Mouse (Mus musculus) CD4-positive, CD25-positive, alpha-beta regulatory T cell, adult 2 months (primary cell): ENCODE data around the gene Eif3l.

Source experiments
- DNase-seq: peaks from one replicate; pipeline ENCODE4 v3.0.0-alpha.2; 2012; ENCODE audit warnings: low read depth, low spot score

Eif3l gene

DNA sequence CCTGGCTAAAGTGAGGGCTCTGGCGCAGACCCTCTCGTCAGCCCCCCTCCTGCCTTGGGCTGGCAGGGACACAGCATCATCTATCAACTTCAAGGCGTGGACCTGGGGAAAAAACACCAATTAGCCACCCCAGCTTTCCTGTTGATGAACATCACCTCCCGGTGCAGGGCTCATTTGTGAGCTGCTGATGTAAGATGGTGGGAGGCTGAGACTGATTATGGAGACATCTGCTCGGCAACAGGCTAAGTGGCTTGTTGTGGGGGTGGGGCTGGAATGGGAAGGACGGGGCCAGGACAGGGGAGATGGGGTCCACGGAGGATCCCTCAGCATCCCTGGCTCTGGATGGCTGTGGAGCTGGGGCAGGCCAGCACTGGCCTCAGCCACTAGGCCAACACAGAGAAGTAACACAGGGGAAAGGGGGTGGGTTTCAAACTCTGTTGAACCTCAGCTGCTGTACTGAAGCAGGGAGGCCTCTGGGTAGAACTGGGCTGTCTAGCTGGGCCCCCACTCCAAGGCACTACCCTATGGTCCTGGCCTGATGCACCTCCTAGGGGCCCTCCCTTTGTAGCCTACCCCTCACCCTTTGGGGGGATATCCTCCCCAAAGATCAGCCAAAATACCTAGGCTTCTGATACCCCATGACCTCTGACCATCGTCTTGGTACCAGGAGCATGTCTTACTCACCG, 24.7 kb upstream of the Eif3l start:
- DNase-seq = no peak

DNA sequence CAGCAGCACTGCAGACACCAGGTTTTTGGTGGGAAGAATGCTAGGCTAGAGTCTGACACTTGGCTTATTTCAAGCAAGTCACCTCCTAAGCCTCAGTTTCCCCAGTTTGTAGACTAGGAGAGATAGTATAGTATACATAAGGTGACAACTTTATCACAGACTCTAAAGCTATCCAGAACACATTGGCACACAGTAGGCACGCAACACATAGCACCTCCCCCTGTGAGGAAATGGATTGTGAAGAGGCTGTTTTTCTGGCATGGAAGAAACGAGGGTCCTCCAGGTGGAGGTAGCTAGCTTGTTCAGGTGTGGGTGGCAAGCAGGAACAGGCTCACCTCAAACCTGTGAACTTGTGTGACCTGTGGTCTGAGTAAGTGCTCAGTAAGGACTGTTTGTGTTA, 24.0 kb upstream of the Eif3l start:
- no peak for DNase-seq

DNA sequence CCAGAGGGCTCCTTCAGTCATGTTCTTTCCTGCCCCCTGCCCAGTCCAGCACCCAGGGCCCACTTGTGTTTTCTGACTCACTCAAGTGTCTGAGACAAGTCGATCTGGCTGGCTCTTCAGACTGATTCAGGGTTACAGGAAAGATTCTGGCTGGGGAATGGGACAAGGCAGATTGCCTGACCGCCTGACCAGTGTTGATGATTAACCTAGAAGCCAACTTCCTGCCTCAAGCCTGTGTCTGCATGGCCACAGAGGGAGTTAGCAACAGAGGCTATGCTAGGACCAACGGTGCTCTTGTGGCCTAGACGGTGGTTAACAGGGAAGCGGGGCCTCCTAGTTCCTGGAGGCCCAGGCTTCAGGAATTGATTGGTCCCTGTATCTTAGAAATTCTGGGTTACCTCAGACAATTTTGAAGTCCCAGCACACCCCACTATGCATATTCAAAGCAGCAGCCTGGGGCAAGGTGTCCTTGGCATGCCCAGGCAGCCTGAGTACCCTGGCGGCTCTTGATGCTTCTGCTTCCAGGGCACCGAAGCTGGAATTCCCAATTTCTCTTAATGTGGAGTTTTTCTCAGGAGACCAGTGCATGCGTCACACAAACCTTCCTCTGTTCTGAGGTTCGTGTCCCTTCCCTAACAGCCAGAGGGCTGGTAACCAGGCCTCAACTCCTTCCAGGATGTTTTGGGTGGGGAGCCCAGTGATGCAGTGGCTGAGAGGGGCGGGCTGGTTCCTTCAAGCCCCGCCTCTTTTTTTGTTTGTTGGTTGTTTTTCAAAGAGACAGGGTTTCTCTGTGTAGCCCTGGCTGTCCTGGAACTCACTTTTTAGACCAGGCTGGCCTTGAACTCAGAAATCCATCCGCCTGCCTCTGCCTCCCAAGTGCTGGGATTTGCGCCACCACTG, 23.3 kb upstream of the Eif3l start:
- no peak for DNase-seq

DNA sequence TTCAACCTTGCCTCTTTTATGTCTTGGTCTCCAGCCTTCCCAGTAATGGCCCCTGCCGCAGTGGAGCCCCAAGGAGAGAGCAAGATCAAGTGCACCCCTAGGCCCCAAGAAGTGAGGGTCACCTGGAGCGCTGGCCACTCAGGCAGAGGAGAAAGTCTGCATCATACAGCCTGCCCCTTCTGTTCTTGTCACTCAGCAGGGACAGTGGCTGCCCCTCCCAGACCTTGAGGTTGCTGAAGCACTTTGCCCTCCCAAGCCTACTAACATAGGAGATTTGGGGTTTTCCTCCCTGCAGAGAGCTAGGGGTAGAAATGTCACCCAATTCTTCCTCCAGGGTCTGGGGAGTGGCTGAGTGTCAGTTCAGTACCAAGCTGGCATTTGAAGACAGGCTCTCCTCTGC, 22.6 kb upstream of the Eif3l start:
- no peak for DNase-seq

DNA sequence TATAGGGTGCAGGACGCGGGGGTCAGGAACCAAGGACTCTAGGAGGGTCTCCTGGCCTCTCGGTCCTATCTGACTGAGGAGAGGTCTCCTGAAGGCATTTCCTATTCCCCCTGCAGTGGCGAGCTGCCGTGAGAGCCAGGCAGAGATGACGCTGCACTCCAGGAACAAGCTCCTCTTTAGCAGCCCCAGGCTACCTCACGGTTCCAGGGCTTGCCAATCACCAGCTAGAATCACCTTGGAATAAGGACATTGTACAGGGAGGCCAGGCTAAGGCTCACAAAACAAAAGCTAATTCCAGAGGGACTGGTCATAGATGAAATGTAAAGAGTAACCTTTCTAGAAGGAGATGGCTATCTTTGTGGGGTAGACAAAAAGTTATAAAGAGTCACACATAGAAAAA, 18.4 kb upstream of the Eif3l start:
- no peak for DNase-seq

DNA sequence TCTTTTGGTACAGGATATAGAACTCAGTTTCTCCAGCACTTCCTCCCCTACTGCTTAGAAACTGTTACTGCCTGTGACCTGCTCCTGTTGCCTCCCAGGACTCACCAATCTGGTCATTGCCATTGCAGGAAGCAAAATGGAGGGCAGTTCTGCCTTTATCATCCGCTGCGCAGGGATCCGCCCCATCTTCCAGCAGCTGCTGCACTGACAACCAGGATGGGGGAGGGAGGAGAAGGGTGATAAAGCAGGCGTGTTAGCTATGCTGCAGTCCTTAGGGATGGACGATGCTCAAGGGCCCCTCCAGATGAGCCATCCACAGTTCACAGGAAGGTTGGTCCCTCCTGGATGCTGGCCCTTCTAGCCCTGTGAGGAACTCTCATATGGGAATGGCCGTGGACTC, 17.1 kb upstream of the Eif3l start:
- no peak for DNase-seq

DNA sequence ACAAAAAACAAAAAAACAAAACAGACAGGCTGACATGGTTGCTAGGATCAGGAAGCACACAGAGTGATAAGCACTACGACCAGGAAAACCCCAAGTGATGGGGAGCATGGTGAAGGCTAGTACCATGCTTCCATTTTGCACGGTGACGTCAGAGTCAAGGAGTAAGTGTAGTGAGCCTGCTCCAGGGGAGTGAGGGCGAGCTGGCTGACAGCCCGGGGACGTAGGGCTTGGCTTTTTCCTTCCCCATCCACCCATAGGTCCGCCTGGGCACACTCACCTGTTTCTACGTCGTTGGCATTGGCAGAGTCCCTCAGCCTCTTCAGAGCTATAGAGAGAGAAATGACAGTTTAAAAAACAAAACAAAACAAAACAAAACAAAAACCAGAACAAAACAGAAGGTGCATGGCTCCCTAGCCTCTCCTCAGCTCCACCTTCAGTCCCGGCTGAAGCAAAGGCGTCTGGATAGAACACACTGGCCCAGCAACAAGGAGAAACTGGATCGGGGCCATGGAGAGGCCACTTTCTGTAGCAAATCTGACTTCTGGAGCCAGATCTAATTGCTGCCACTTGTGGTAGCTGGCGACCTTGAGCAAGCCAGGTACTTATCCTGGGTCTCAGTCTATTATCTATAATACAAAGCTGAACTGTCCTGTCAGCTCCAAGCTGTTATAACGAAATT, 14.0 kb upstream of the Eif3l start:
- DNase-seq = no peak

DNA sequence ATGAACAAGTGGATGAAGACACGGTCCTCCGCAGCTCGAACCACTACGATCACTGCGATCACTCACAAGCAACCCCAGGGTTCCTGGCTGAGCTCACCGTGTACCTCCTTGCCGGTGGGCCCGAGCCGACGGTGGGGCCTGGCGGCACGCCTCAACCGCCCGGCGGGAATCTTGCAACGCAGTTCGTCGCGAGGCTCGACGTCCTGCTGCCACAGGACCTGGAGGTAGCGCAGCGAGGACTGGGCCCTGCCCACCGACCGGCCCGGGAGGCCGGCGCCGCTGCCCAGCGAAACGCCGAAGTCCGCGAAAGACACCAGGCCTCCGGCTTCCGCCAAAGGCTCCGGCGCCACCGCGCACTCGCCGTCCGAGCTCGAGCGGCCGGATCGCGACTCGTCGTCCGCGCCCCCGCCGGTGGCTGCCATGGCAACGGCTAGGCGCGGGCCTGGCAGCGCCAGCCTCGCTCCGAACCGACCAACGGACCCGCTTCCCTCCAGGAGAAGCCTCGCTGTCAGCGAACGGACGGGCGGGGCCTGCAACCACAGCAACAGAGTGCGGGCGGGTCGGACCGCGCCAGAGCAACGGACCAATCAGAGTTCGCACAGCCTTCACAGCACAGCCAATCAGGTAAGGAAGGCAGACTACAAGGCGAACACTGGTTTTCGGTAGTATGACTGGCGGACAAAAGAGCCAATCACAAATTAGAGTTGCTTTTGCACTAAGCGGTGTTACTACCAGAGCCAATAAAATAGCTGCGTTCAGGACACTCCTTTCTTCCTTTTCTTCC, 12.4 kb upstream of the Eif3l start, which contains the start of gene Ankrd54:
Gene Ankrd54 (minus strand): TSS at position 518 of the 784 bp plus-strand sequence.
- DNase-seq = peak; percentile 98

DNA sequence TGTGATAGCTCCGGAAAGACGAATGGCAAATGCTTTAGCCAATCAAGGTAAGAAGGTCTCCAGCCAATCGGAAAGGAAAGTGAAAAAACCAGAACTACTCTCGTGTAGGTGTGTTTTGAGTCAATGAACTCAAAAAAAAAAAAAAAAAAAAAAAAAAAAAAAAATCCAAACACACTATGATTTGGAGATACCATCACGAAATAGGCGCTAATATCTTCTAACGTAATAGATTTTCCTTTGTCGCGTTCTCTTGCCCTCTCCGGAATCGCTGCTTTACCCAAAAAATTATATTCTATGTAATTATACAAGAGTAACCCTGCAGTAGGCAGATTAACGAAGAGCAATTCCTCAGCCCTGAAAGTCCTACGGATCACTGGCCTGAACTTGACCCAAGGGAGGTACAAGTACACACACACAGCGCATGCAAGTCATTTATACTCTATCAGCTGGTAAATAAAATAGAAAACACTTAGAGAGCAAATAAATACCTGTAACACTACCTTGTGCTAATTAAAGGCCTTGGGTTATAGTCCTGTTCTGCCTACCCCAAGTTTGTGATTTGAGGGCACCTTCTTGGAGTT, 11.7 kb upstream of the Eif3l start:
- no peak for DNase-seq

DNA sequence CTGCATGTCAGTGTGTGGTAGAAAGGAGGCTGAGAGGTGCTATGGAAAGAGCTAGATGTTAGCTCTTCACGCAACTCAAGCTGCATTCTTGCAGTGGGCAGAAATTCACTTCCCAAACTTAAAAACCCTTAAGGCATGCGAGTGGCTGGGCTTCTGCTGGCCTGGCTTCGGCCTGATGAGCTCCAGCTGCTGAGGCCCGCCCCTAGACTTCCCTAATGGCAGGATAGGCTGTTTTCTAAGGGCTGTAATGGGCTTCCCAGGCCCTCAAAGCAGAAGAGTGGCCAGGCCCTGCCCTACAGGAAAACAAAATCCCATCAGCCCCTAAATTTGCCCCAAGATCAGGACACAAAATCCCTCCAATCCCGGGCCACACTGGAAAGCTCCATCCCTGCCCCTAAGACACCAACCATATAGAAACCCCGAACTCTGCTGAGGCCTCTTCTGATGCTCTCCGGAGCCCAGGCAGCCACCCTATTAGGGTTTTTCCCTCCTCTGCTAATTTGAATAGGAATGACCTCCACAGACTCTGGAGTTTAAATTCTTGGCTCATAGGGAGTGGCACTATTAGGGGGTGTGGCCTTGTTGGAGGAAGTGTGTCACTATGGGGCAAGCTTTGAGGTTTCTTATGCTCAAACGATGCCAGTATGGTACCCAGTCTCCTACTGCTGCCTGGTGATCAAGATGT, 9.8 kb upstream of the Eif3l start:
- no peak for DNase-seq

DNA sequence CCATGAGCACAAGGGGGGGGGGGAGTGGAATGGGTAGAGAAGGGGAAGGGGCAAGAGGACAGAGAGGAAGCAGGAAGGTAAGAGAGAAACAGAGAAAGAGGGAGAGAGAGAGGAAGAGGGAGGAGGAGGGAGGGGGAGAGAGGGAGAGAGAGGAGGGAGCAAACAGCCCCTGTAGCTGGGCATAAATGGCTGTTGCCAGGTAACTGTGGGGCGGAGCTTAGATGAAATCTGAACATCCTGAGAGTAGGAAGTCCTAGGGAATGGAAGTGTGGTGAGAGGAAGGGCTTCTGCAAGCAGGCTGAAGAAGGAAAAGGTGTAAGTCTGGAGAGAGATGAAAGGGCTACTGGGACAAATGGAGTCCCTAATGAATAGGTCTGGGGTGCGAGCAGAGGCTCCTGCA, 8.7 kb upstream of the Eif3l start:
- DNase-seq = no peak

DNA sequence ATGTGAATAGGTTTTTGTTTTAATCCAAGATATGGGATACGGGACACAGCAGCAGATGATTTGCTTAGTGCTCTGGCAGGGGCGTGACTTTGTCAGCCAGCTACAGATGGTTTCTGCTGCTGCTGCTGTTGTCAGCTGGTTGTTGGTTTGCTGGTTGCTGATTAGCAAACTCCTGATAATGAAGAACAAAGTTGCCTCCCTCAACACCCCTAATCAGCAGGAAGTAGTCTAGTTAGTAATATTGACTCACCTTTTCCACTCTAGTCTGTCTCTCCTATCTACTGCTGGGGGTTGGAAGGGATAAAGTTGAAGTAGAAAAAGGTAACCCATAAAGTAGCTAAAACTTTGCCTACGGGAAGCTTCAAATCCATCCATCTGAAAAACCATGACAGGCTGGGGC, 7.3 kb upstream of the Eif3l start:
- peak; percentile 49 for DNase-seq

DNA sequence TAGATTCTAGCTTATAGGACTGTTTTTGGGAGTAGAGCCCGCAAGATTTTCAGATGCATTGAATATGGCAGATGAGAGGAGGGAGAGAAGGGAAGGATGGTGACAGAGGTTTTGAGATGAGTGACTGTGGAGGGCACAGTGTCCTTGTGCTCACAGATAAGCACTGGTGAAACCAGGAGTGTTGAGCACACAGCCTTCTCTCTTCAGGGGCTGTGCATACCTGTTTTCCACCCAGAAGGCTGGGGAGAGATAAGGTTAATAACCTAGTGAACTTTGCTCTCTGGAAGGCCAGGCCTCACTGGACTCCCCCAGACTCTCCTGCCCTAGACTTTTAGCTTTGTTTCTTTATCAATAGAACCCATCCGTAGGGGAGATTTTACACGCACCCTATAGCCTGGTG, 6.6 kb upstream of the Eif3l start:
- no peak for DNase-seq

DNA sequence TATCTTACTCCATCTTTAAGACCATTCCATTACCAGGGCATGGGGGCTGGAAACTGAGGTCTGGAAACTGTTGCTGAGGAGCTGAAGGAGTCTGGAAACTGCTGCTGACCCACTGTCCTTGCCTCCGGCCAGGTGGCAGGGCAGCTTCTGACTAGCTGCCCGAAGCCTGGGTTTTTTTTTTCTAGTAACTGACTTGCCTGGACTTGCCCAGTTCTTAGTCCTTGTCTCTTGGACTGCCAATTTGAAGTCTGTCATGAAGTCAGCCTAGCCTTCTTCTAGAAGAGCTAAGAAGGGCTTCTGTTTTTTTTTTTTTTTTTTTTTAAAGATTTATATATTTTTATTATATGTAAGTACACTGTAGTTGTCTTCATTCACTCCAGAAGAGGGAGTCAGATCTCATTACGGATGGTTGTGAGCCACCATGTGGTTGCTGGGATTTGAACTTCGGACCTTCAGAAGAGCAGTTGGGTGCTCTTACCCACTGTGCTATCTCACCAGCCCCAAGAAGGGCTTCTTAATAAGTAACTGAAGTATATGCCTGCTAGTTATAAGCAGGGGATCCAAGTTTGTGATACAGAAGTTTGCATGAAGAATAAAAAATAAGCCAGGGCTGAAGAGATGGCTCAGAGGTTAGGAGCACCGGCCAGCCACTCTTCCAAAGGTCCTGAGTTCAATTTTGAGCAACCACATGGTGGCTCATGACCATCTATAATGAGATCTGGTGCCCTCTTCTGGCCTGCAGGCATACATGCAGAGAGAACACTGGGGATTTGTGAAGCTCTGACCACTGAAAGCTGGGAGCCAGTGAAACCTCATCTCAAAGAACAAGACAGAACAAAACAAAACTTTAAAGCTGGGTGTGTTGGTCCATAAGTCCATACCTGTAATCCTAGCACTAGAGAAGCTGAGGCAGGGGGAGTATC, 3.6 kb upstream of the Eif3l start:
- peak; percentile 57 for DNase-seq

DNA sequence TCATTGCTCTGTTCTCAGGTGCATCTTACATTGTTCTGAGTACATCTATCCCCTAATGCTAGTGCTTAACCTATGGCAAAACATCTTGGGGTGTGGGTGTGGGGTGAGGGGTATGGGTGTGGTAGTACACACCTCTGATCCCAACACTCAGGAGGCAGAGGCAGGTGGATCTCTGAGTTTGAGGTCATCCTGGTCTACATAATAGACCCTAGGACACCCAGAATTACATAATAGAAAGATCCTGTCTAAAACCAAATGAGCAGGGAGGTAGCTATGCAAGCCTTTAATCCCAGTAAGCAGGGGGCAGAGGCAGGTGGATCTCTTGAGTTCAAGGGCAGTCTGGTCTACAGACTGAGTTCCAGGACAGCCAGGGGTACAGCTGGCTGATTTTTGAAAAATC, 1.2 kb upstream of the Eif3l start:
- DNase-seq = no peak

DNA sequence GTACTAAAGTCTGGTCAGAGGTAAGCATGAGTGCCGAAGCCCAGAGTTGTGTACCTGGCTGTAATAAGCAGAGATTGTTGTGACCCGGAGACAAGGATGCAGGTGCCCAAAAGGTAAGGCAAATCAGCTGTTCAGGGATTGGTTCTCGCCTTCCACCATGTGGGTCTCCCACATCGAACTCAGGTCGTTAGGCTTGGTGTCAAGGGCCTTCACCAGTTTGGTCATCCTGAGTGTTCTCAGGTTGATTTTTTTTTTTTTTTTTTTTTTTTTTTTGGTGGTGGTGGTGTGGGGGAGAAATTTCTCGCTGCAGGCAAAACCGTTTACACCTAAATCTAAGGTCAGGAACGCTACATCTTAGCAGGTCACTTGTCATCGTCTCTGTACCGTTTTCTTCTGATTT, 533 bp upstream of the Eif3l start:
- no peak for DNase-seq

DNA sequence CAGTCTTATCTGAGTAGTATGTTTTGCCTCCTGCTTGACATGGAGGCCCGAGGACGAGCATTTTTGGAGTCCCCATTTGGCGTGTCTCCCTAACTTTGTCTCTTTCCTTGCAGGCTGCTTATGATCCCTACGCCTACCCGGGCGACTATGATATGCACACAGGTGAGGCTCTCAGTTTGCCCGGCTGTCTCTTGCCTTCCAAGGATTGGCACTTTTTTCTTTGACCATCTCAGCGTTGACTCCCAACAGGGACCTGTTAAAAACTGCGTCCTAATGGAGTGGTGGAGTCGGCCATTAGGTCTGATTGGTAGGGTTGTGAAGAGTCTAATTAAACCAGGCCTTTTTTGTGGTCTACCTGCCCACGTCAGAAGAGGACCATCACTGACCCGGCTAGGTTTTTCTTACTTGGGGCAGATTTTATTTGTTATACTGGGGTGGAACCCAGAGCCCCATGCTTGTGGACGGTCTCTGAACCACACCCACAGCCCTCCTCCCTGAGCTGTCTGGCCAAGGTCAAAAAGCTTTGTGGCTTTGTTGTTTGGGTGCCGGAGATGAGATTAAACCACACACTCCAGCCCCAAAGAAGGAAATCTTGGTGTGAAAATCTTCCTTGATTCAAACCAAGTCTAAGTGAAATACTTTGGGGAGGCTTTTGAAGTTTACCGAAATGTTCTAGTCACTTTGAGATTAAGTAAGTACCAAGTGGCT, 833 bp downstream of the Eif3l start:
- no peak for DNase-seq

DNA sequence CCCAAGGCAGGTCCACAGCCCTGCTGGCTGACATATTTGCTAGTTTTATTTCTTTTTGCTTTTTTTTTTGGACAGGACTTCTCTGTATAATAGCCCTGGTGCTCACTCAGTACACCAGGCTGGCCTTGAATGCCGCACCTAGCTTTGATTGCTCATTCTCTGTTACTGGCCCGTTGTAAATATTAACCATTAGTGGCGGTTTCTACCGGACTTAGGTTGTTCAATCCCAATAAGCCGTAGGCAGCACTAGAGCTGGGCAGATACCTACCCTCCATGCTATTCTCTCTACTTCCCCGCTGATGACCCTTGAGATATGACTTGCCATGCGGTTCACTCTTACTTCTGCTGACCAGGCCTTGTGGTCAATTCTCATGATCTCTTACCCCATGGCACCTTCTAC, 4.6 kb downstream of the Eif3l start:
- DNase-seq = no peak

DNA sequence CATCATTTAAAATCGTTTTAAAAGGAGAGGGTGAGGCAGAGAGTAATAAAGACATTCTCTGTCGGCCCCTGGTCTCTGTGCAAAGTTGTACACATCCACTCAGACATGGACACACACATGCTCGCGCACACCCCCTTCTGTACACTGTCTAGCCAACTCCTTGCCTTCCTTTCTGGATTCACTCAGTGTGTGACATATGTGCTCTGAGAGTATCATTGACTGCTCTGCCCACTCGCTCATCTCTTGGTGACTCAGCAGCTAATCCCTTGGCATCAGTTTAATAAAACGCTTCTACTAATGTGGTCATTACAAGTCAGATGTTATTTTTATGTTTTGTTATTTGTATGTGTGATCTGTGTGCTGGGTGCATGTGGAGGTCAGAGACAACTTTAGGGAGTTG, 17.3 kb downstream of the Eif3l start:
- DNase-seq = no peak
